Mouse (Mus musculus): ENCODE measurements around the gene Npc1l1.

The Npc1l1 gene

DNA sequence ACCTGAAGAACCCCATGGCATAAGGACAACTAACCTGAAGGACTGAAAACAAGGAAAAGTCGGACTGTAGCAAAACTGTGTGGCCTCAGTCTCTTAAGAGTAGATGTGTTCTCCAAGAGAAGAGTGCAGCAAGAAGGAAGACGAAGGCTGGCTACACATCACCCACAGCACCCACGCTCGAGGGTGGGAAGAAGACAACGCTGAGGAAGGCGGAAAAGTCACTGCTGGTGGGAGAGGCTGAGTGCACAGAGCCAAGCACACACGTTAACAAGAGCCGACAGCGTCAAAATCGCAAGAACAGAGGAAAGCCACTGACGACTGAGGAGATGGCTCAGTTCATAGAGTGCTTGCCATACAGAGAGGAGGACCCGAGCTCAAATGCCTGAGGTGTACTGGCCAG lies 66.2 kb downstream of the Npc1l1 start:
- DNase-seq (ENCODE audit: low read depth, low spot score): no peak

- DNase-seq (ENCODE audit: low read depth, low spot score): no peak
Measured at GRCm38 (mm10) chr11:6163062-6163461, 66.9 kb downstream of the Npc1l1 start.

DNA sequence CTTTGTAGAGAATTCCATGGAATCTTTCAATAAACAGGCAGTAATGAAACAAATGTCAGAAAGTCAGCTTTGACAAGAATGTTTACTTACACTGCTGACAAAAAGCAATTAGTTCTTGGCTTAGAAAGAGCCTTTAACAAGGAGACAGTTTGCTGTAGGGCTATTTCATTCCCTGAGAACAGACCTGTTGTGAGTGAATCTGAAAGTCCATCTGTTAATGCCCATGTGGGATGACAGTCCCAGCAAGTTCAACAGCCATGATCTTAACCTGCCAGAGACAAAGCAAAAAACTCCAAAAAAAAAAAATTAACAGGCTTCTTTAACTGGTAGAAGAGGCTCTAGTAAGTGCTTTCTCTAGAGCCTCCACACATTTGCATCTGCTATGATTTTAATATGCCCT lies 68.4 kb downstream of the Npc1l1 start:
- no peak for DNase-seq (ENCODE audit: low read depth, low spot score)

All from skeletal muscle tissue, adult 2 months (tissue).